Mouse (Mus musculus): ENCODE data around the gene Dact2. TPM values are rescaled to one million over a fixed set of nuclear protein-coding genes. Genes with fewer than 3 reads are reported as not detected.

The Dact2 gene
- total and polyA plus RNA-seq, 2 experiments from 2014 or later: 0.20 to 2.1 TPM

DNA sequence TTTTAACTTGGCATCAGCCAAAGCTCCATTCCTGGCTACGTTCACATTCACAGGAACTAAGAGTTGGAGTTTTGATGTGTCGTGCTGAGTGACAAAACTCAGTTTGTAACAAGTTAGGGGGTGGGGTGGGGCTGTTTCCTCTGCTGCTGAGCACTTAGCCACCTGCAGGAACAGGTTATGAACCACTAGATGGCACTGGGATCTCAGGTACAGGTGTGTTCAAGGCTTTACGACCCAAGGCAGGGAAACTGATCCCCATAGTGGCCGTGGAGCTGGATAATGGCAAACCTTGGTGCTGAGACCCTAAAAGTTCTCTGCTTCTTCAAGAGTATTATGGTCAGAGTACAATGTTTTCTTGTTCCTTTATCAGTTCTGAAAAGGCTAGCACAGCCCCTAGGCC is 29.6 kb upstream of the Dact2 start:
- Histone ChIP-seq H3K4me3 (ENCODE audit: low read depth, low read length) (no peak overlapping the region), H3K9ac (replicated peaks; ENCODE audit: low read depth, low read length) (no peak overlapping the region), H3K27me3 (ENCODE audit: control insufficient read depth, insufficient read depth, low read length) (peaks cover 40% of the 10 kb centered on the region), H3K36me3 (replicated peaks; ENCODE audit: control insufficient read depth, insufficient read depth, low read length) (no peaks in the 10 kb centered on the region), H3K27ac (ENCODE audit: low read depth) (no peak overlapping the region), H3K4me1 (ENCODE audit: control insufficient read depth, insufficient read depth) (no peaks in the 10 kb centered on the region), H3K4me2 (ENCODE audit: low read depth, low read length) (no peak overlapping the region), H3K9me3 (replicated peaks; ENCODE audit: control insufficient read depth, low read length) (no peaks in the 10 kb centered on the region)
- no peak for DNase-seq (ENCODE audit: low spot score)
- 34% methylated on average over 4 of the region's 4 CpGs for WGBS
- TF ChIP-seq CTCF (IDR thresholded peaks at IDR 0.05; ENCODE audit: low read depth) (no peak), EP300 (IDR thresholded peaks at IDR 0.05; ENCODE audit: low read depth) (no peak)
- ATAC-seq (ENCODE audit: insufficient read depth, low read depth): no peak

DNA sequence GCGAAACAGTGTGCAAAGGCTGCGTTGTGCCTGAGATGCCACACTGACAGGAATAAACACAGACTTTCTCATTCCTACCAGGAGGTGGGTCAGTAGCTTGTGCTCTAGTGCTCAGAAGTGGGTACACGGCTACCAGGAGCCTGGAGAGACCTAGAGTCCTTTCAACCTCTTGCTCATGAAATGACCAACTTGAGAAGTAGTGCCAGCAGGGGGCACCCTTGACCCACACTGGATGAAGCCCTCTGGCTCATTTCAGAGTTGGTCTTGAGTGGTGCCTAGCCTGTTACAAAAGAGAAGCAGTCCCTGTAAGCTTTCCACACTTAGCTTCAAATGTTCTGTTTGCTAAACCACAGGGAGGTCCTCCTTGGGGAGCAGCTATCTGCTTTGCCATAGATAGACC is 28.5 kb upstream of the Dact2 start:
- Histone ChIP-seq H3K27ac (ENCODE audit: low read depth) (no peak overlapping the region), H3K4me1 (ENCODE audit: control insufficient read depth, insufficient read depth) (no peaks in the 10 kb centered on the region), H3K27me3 (ENCODE audit: control insufficient read depth, insufficient read depth, low read length) (peaks cover 39% of the 10 kb centered on the region), H3K9me3 (replicated peaks; ENCODE audit: control insufficient read depth, low read length) (no peaks in the 10 kb centered on the region), H3K4me2 (ENCODE audit: low read depth, low read length) (no peak overlapping the region), H3K4me3 (ENCODE audit: low read depth, low read length) (no peak overlapping the region), H3K36me3 (replicated peaks; ENCODE audit: control insufficient read depth, insufficient read depth, low read length) (no peaks in the 10 kb centered on the region), H3K9ac (replicated peaks; ENCODE audit: low read depth, low read length) (no peak overlapping the region)
- ATAC-seq (ENCODE audit: insufficient read depth, low read depth) (no peak), DNase-seq (ENCODE audit: low spot score) (peak; percentile 75)
- TF ChIP-seq CTCF (IDR thresholded peaks at IDR 0.05; ENCODE audit: low read depth) (peak; percentile 87), EP300 (IDR thresholded peaks at IDR 0.05; ENCODE audit: low read depth) (no peak)
- WGBS: 47% methylated on average over 3 of the region's 3 CpGs

DNA sequence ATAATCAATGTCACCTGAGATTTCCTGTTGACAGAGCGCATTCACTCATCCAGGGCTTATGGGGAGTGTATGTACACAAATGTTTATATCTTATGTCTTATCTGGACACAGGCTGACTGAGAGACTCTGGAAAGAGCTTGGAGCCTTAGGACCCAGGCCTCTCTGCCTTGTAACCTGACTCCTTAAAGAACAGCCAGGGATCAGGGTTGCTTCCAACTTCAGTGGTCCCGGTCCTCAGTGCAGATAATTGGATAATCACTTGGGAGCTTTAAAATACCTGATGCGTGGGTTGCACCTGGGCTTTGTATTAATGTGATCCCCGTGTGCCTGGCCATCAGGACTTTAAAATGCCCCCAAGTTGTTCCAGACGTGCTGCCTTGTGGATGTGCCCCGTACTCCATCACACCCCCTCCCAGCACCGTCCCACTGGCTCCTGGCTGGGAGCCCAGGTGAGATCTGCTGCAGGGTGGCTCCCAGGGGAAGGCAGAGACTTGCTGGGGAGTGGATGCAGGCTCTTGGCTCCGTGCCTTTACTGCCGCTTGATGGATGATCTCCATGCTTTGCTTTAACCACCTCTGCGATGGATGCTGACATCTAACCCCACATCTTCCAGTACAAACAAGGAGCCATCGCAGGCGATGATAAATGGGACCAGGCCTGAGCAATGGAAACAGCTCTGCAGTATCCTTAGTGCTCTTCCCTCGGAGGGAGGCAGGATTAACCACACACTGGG is 26.8 kb upstream of the Dact2 start:
- Histone ChIP-seq H3K27me3 (ENCODE audit: control insufficient read depth, insufficient read depth, low read length) (peaks cover 27% of the 10 kb centered on the region), H3K36me3 (replicated peaks; ENCODE audit: control insufficient read depth, insufficient read depth, low read length) (no peaks in the 10 kb centered on the region), H3K4me1 (ENCODE audit: control insufficient read depth, insufficient read depth) (no peaks in the 10 kb centered on the region), H3K4me2 (ENCODE audit: low read depth, low read length) (no peak overlapping the region), H3K27ac (ENCODE audit: low read depth) (no peak overlapping the region), H3K9me3 (replicated peaks; ENCODE audit: control insufficient read depth, low read length) (no peaks in the 10 kb centered on the region), H3K4me3 (ENCODE audit: low read depth, low read length) (no peak overlapping the region), H3K9ac (replicated peaks; ENCODE audit: low read depth, low read length) (no peak overlapping the region)
- TF ChIP-seq EP300 (IDR thresholded peaks at IDR 0.05; ENCODE audit: low read depth) (no peak), CTCF (IDR thresholded peaks at IDR 0.05; ENCODE audit: low read depth) (no peak)
- 11% methylated on average over 13 of the region's 13 CpGs for WGBS
- no peak for DNase-seq (ENCODE audit: low spot score)
- no peak for ATAC-seq (ENCODE audit: insufficient read depth, low read depth)

DNA sequence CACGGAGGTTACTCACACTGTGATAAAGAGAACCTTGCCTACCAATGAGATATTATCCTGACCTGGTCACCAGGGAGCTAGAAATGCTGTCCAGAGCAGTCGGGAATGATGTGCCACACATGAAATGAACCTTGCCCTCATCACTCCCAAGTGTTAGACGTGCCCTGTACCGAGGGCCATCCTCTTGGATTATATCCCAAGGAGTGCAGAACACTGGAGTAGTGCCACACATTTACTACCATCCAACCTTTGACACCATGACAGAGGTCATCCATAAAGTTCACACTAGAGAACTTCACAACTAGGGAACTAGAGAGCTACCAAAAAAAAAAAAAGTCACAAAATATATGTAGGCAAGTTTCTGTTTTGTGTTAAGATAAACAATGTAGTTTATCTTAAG is 24.3 kb upstream of the Dact2 start:
- TF ChIP-seq CTCF (IDR thresholded peaks at IDR 0.05; ENCODE audit: low read depth) (no peak), EP300 (IDR thresholded peaks at IDR 0.05; ENCODE audit: low read depth) (no peak)
- Histone ChIP-seq H3K27ac (ENCODE audit: low read depth) (no peak overlapping the region), H3K4me2 (ENCODE audit: low read depth, low read length) (no peak overlapping the region), H3K27me3 (ENCODE audit: control insufficient read depth, insufficient read depth, low read length) (peaks cover 8% of the 10 kb centered on the region; the same call in 1 of the 2 replicates), H3K9ac (replicated peaks; ENCODE audit: low read depth, low read length) (no peak overlapping the region), H3K4me1 (ENCODE audit: control insufficient read depth, insufficient read depth) (no peaks in the 10 kb centered on the region), H3K4me3 (ENCODE audit: low read depth, low read length) (no peak overlapping the region), H3K36me3 (replicated peaks; ENCODE audit: control insufficient read depth, insufficient read depth, low read length) (no peaks in the 10 kb centered on the region), H3K9me3 (replicated peaks; ENCODE audit: control insufficient read depth, low read length) (no peaks in the 10 kb centered on the region)
- WGBS: 70% methylated on average over 4 of the region's 4 CpGs
- ATAC-seq (ENCODE audit: insufficient read depth, low read depth): no peak
- no peak for DNase-seq (ENCODE audit: low spot score)

DNA sequence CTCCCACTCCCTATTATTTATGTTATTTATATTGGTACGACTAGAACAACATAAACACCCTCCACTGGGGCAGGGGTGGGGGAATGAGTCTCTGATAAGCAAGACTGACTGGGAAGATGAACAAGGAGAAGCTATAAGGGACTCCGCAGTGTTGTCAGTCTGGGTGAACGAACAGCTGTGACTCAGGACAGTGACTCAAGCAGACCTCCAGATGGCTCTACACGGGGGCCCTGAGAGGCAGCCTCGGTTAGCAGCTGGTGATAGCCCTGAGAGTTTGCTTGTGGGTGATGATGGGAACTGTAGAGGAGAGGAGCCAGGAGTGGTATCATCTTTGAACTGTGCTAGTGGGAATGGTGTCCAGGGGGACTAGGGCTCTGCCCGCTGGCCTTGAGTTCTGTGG is 23.5 kb upstream of the Dact2 start:
- ATAC-seq (ENCODE audit: insufficient read depth, low read depth): no peak
- Histone ChIP-seq H3K27me3 (ENCODE audit: control insufficient read depth, insufficient read depth, low read length) (peaks cover 8% of the 10 kb centered on the region; the same call in 1 of the 2 replicates), H3K4me3 (ENCODE audit: low read depth, low read length) (no peak overlapping the region), H3K9ac (replicated peaks; ENCODE audit: low read depth, low read length) (no peak overlapping the region), H3K9me3 (replicated peaks; ENCODE audit: control insufficient read depth, low read length) (no peaks in the 10 kb centered on the region), H3K4me2 (ENCODE audit: low read depth, low read length) (no peak overlapping the region), H3K36me3 (replicated peaks; ENCODE audit: control insufficient read depth, insufficient read depth, low read length) (no peaks in the 10 kb centered on the region), H3K4me1 (ENCODE audit: control insufficient read depth, insufficient read depth) (no peaks in the 10 kb centered on the region), H3K27ac (ENCODE audit: low read depth) (no peak overlapping the region)
- WGBS: 18% methylated on average over 6 of the region's 6 CpGs
- TF ChIP-seq EP300 (IDR thresholded peaks at IDR 0.05; ENCODE audit: low read depth) (no peak), CTCF (IDR thresholded peaks at IDR 0.05; ENCODE audit: low read depth) (no peak)
- no peak for DNase-seq (ENCODE audit: low spot score)

DNA sequence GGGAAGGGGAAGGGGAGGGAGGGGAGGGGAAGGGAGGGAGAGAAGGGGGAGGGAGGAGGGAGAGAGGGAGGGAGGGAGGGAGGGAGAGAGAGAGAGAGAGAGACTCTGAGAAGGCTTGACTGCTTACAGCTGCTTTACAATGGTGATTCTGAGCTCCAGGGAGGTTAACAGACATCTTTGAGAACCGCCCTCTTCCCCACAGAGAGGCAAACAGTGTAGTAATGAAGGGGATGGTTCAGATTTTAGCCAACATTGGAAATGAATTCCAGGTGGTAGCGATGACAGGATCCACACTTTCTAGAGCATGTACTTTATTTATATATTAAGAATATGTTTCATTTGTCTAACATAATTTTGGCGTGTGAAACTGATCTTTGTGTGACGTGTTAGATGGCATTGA is 22.7 kb upstream of the Dact2 start:
- Histone ChIP-seq H3K36me3 (replicated peaks; ENCODE audit: control insufficient read depth, insufficient read depth, low read length) (no peaks in the 10 kb centered on the region), H3K4me2 (ENCODE audit: low read depth, low read length) (no peak overlapping the region), H3K4me3 (ENCODE audit: low read depth, low read length) (no peak overlapping the region), H3K9me3 (replicated peaks; ENCODE audit: control insufficient read depth, low read length) (no peaks in the 10 kb centered on the region), H3K27ac (ENCODE audit: low read depth) (no peak overlapping the region), H3K4me1 (ENCODE audit: control insufficient read depth, insufficient read depth) (no peaks in the 10 kb centered on the region), H3K27me3 (ENCODE audit: control insufficient read depth, insufficient read depth, low read length) (peaks cover 8% of the 10 kb centered on the region; the same call in 1 of the 2 replicates), H3K9ac (replicated peaks; ENCODE audit: low read depth, low read length) (no peak overlapping the region)
- no peak for DNase-seq (ENCODE audit: low spot score)
- 28% methylated on average over 4 of the region's 4 CpGs for WGBS
- ATAC-seq (ENCODE audit: insufficient read depth, low read depth): no peak
- TF ChIP-seq EP300 (IDR thresholded peaks at IDR 0.05; ENCODE audit: low read depth): no peak
